Mouse (Mus musculus) erythroblast, embryonic 14.5 days (primary cell): ENCODE results near the gene Plin1.

ENCODE experiments used
- GATA1 ChIP-seq: IDR thresholded peaks from 2 replicates; pipeline ENCODE4 v1.6.1; 2012; ENCODE audit warnings: low read length, inconsistent platforms, mixed read lengths
- TAL1 ChIP-seq: IDR thresholded peaks from 3 replicates; pipeline ENCODE4 v1.6.1; 2012; ENCODE audit warnings: low read length, inconsistent platforms, mixed read lengths

DNA sequence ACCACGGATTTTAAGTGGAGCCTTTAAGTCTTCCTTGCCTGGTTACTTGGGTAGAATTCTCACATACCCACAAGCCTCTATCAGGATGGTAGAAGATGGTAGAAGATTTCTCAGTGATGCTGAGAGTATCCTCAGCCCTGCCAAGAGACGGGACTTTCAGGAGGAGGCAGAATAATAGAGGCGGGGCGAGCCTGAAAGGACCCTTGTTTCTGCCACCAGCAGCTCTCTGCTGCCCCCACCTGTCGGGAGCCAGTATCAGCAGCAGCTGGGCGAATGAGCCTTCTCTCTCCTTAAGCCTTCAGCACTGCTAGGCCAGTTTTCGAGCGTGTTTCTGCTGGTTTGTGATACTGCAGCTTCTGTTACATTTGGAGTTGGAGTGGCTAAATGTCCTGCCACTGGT, 3.5 kb downstream of the Plin1 start:
- TF ChIP-seq GATA1 (no peak), TAL1 (no peak)
